Mouse (Mus musculus) intestine, embryonic 14.5 days (tissue): ENCODE data around the gene Smco1. TPM values are rescaled to one million over a fixed set of nuclear protein-coding genes. Genes with fewer than 3 reads are reported as not detected.

ENCODE experiments used
- ATAC-seq: fragments of 200-750 bp; cut with Nextera tagmentation; replicated peaks from 2 replicates; pipeline ENCODE4 v1.8.0; 2017; ENCODE audit warnings: low read depth, moderate number of reproducible peaks, moderate TSS enrichment, moderate library complexity; ENCODE audit not compliant: low FRiP score, low TSS enrichment
- DNase-seq: peaks from one replicate; pipeline ENCODE4 v3.0.0-alpha.2; 2018; ENCODE audit warnings: low spot score
- H3K27ac ChIP-seq: fragments of 300-500 bp; sonication (generic); 2 replicates; pipeline ENCODE4 v1.5.1; 2014; ENCODE audit warnings: low read depth, mild to moderate bottlenecking, control low read depth
- H3K27me3 ChIP-seq: fragments of 300-500 bp; sonication (generic); replicated peaks from 2 replicates; pipeline ENCODE4 v1.6.1; 2014; ENCODE audit warnings: low read length, control low read depth; ENCODE audit not compliant: control insufficient read depth, insufficient read depth
- H3K36me3 ChIP-seq: fragments of 300-500 bp; sonication (generic); 2 replicates; pipeline ENCODE4 v1.6.1; 2014; ENCODE audit warnings: low read length, control low read depth; ENCODE audit not compliant: control insufficient read depth, insufficient read depth
- H3K4me1 ChIP-seq: fragments of 300-500 bp; sonication (generic); replicated peaks from 2 replicates; pipeline ENCODE4 v1.6.1; 2014; ENCODE audit warnings: low read length, control low read depth, mixed read lengths; ENCODE audit not compliant: control insufficient read depth, insufficient read depth
- H3K4me2 ChIP-seq: fragments of 300-500 bp; sonication (generic); 2 replicates; pipeline ENCODE4 v1.6.1; 2014; ENCODE audit warnings: low read length
- H3K4me3 ChIP-seq: fragments of 300-500 bp; sonication (generic); 2 replicates; pipeline ENCODE4 v1.5.1; 2014; ENCODE audit warnings: low read depth, low read length, control low read depth, mixed read lengths
- H3K9ac ChIP-seq: fragments of 300-500 bp; sonication (generic); 2 replicates; pipeline ENCODE4 v1.6.1; 2014; ENCODE audit warnings: mild to moderate bottlenecking, low read length
- H3K9me3 ChIP-seq: fragments of 300-500 bp; sonication (generic); 2 replicates; pipeline ENCODE4 v1.6.1; 2016; ENCODE audit warnings: low read length, control low read depth; ENCODE audit not compliant: control insufficient read depth
- WGBS: fragments of 180-500 bp; shearing (Covaris S2); extraction: QIAGEN DNeasy Blood & Tissue Kit; methylation state at CpG from one replicate; pipeline ENCODE4 v1.1.7; 2014; 5-methylcytosine and 5-hydroxymethylcytosine counted together
- microRNA counts: library from miRNA; unstranded; fragments of <30 nt; microRNA quantifications from one replicate; lab custom pipeline; 2016
- microRNA-seq: library from miRNA; unstranded; fragments of <30 nt; microRNA quantifications from one replicate; pipeline ENCODE4, GENCODE M21; 2016
- polyA plus RNA-seq: library from polyadenylated mRNA; unstranded; fragments of >200 nt; fragmentation: Nextera tagmentation; extraction: Ambion mirVana; gene quantifications from 2 replicates; pipeline ENCODE4 v1.2.1, GENCODE M21; 2014

Gene Smco1
- polyA plus RNA-seq, 1 experiment from 2014 or later, result not detected

DNA sequence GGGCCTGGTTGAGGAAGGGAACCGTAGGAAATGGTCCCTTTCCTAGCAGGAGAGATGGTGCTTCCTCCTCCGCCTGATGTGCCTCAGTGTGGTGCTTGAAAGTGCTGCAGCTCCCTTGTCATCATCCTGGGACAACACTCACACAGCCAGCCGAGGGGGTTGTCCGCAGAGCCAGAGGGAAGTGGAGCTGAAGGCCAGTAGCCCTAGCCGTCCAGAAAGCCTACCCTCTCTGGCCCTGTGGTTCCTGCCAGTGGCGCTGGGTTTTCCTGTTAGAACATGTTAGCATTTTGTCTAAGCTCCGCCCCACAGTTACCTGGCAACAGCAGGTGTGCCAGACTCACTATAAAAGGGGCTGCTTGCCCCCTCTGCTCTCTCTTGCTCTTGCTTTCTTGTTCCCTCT, 52.7 kb downstream of the Smco1 start:
- ATAC-seq, result no peak
- no peak for DNase-seq
- no peak overlapping the region for H3K4me2 ChIP-seq
- H3K36me3 ChIP-seq, result no peaks in the 10 kb centered on the region
- no peak overlapping the region for H3K4me3 ChIP-seq
- no peaks in the 10 kb centered on the region for H3K4me1 ChIP-seq
- no peak overlapping the region for H3K9ac ChIP-seq
- no peaks in the 10 kb centered on the region for H3K9me3 ChIP-seq
- H3K27ac ChIP-seq, result no peak overlapping the region
- 30% methylated on average over 7 of the region's 7 CpGs for WGBS
- no peaks in the 10 kb centered on the region for H3K27me3 ChIP-seq

MicroRNAs encoded within 50 kb of the gene (microRNA counts, 519-probe panel; counts per million panel counts)
- not detected for microRNA mmu-miR-1946a (lab: Ali Mortazavi, UCI)

Small RNA genes within 50 kb of the gene (microRNA-seq; reads per million reads assigned to microRNA genes)
- not detected for gene Mir1946a

Other genes with a start within 250 kb of the Smco1 start
- gene Pak2, start 192.1 kb upstream of the Smco1 start, polyA plus RNA-seq, result 41.4 and 42.4 TPM in 2 replicates
- 119 and 122 TPM in 2 replicates for gene Pigx, start 171.7 kb upstream of the Smco1 start, polyA plus RNA-seq
- gene Cep19, start 171.7 kb upstream of the Smco1 start, polyA plus RNA-seq, result 24.1 and 31.9 TPM in 2 replicates
- gene Nrros, start 105.9 kb upstream of the Smco1 start, polyA plus RNA-seq, result 15.7 and 17.3 TPM in 2 replicates
- not detected in 2 replicates for gene Bex6, start 91.6 kb upstream of the Smco1 start, polyA plus RNA-seq
- 9.2 and 10.2 TPM in 2 replicates for gene Fbxo45, start 24.3 kb upstream of the Smco1 start, polyA plus RNA-seq
- gene Wdr53, start 24.2 kb upstream of the Smco1 start, polyA plus RNA-seq, result 17.3 and 20.4 TPM in 2 replicates
- 25.0 and 26.2 TPM in 2 replicates for gene Rnf168, start 6.0 kb downstream of the Smco1 start, polyA plus RNA-seq
- gene Ubxn7, start 60.8 kb downstream of the Smco1 start, polyA plus RNA-seq, result 18.8 and 20.8 TPM in 2 replicates
- gene Tm4sf19, start 129.0 kb downstream of the Smco1 start, polyA plus RNA-seq, result not detected in 2 replicates
- gene Tctex1d2, start 148.2 kb downstream of the Smco1 start, polyA plus RNA-seq, result 43.0 and 43.9 TPM in 2 replicates
- gene Pcyt1a, start 159.5 kb downstream of the Smco1 start, polyA plus RNA-seq, result 45.0 and 51.1 TPM in 2 replicates
- gene Slc51a, start 216.4 kb downstream of the Smco1 start, polyA plus RNA-seq, result 42.2 and 46.0 TPM in 2 replicates
- gene Zdhhc19, start 224.8 kb downstream of the Smco1 start, polyA plus RNA-seq, result 0.20 TPM in 1 of 2 replicates, not detected in the other